Mouse (Mus musculus): ENCODE results near the gene Hspa4.

Gene Hspa4

DNA sequence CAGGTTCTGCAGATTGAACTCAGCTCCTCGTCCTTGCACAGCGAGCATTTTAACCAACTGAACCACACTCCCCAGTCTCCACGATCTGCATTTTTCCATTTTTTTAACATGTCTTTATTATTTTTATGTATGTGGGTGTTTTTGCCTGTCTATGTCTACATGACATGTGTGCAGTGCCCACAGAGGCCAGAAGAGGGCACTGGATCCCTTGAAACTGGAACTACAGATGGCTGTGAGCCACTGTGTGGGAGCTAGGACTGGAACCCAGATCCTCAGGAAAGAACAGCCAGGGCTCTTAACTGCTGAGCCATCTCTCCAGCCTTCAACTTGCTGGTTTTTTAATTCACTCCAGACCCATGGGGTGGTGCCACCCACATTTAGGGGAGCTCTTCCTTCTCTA is 45.8 kb downstream of the Hspa4 start:
- peak in 1 of 2 experiments; percentile 5 for DNase-seq (ENCODE audit: low read depth in 1 of 2, low spot score in 2 of 2)

DNA sequence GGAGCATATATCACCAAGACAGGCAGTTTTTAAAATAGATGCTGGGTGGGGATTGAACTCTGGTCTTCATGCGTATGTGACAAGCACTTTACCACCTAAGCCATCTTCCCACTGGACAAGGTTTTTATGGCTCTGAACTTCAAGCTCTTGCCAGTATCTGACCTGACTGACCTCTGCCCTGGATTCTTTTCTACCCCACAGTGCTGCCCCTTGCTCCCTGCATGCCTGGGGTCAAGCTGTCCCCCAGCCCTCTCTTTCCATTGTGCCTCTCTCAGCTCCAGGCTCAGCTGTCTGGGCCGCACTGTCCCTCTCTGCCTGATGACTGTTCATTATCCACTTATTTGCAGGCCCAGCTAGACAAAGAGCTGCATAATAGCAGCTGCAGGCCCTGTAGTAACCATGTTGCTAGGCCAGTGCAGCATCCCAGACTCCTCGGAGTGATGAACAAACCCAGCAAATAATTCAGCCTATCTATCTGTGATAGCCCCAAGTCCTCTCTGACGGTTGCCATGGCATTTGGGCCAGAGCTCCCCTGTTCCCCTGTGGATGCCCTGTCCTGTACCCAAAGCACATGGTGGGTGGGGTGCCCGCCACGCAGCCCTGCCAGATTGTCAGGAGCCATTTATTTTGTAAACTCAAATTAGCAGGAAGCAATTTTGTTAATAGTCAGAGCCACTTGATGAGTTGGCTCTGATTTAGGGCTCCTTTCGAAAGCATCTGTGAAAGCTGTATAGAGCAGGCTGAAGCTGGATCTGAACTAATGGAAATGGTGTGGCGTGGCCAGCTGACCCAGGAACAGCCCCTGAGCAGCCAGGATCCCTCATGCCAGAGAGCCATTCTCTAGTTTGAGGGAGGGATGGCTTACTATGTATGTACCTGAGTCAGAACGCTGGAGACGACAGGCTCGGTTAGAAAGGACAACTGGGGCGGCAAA is 47.8 kb downstream of the Hspa4 start:
- DNase-seq (ENCODE audit: low read depth in 1 of 2, low spot score in 2 of 2) = no peak

DNA sequence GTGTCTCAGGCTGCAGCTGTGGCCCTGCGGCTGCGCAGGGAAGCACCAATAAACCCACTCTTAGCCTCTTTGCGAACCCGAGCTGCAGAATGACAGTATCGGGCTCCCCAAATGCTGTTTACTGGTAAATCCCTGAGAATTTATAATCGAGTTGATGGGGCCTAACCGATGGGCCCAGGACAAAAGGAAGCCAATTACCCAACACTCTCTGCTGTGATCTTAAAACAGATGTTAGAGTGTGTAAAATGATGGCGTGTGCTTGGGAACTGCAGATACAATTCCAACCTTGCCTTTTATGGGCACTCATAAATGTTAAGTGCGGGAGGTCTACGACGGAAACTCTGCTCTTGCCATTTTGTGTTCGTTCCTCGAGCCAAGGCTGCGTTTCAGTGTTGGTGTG is 49.5 kb downstream of the Hspa4 start:
- DNase-seq (ENCODE audit: low read depth in 1 of 2, low spot score in 2 of 2) = no peak

DNA sequence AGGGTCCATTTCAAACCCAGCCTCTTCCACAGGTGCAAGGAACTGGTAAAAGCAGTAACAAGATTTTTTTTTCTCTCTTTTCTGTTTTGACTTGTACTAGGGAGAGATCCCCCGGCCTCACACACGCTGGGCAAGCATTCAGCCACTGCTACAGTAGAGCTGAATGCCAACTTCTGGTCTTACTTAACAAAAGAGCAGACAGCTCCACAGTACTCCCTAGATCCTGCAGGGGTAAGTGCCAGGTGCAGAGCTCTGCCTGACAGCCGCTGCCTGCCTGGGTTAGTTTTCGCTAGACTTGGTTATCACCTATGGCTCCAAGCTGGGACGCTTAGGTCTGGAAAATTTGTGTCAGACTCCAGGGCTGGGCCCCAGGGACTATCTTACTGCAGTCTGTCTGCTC is 50.6 kb downstream of the Hspa4 start:
- DNase-seq (ENCODE audit: low read depth in 1 of 2, low spot score in 2 of 2) = no peak

DNA sequence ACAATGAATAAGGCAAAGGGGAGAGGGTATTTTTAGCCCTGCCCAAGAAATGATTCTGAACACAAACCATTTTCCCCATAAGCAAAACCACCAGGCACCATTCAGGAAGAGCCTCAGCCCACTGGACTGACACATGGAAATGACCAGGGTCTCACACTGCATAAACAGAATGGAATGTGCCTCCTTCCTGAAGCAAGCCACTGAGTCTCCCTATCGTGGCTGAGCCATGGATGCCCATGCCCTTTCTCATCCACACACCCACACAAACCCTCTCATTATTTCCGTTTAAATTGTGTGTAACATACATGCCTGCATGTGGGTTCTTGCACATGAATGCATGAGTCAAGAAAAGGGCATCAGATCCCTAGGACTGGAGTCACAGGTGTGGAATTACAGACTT is 54.7 kb downstream of the Hspa4 start:
- DNase-seq (ENCODE audit: low read depth in 1 of 2, low spot score in 2 of 2) = no peak

DNA sequence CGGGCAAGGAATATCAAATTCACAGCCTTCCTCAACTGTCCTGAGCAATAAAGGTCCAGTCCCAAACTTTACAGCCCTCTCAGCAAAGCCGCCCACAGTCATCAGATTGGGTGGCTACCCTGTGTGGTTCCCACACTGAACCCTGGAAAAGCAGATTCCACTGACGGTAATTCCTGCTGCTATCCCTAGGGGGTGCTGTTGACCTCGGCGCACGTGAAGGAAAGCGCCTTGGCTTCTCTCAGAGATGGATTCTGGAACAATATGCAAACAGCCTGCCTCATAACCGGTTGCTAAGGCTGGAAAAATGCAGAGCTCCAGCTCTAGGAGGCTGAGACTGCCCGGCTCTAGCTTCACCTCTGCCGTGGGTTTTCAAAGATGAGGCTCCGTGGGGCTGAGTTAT is 57.1 kb downstream of the Hspa4 start:
- no peak for DNase-seq (ENCODE audit: low read depth in 1 of 2, low spot score in 2 of 2)

DNA sequence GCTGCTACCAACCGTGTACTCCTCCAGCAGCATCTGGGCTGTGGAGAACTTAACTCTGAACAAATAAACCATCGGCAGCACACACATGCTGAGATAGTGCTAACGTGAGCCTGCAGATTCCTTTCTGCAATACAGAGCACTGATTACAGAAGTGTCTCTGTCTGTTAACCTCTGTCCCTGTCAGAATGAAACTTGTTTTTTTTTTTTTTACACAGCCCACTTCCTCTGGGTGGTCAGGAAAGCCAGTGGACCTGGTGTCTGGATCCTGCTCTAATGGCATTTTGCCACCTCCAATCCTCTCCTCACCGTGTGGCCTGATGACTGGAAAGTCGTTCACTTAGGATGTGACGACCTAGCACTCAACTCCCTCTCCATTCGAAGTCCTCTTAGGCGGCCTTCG is 66.7 kb downstream of the Hspa4 start:
- no peak for DNase-seq (ENCODE audit: low read depth in 1 of 2, low spot score in 2 of 2)

DNA sequence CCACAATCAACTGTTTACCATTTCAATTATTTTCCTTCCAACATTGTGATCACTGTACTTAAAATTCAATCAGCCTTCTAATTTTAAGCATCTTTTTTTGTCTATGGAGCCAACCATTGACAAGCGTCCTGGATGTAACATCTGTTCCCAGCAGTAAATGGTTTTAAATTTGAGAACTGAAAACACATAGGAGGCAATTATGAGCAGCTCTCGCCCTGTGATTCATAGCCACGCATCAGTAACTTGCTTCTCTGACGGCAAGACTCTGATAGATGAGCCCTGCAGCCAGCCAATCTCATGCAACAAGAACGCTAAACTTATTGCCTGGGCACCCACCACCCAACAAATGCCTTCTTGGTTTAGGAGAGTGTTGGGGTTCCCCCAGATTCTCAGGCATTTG is 68.4 kb downstream of the Hspa4 start:
- no peak for DNase-seq (ENCODE audit: low read depth in 1 of 2, low spot score in 2 of 2)

DNA sequence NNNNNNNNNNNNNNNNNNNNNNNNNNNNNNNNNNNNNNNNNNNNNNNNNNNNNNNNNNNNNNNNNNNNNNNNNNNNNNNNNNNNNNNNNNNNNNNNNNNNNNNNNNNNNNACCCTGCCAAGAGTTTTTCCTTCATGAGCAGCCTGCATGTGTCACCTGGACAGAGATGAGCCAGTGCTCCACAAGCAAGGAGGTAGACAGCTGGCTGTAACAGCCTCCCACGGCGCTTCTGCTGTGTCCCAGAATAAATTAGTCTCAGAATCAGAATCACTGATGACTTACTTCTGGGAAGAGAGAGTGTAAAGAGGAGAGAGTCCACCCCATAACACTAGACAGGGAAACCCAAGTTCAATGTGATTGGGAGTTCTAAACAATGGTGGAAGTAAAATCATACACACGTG is 71.2 kb downstream of the Hspa4 start:
- DNase-seq (ENCODE audit: low read depth in 1 of 2, low spot score in 2 of 2) = no peak

DNA sequence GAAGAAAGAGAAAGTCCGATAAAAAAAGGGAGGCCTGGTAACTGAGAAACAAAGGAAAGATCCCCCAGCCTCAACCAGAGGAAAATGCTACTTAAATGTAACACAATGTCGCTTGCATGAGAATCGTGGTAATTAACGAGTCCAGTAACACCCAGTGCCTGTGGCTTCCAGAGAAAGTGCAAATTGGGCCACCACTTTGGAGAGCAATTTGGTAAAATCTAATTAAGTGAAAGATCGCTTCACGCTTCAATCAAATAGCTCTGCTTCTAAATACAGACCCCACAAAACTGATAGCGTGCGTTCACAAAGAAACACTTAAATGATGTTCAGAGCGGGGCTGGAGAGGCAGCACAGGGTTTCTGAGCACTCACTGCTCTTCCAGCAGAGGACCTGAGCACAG is 89.4 kb downstream of the Hspa4 start:
- DNase-seq (ENCODE audit: low read depth in 1 of 2, low spot score in 2 of 2) = no peak
